Mouse (Mus musculus) midbrain, embryonic 15.5 days (tissue): ENCODE data around the gene Gm8212. TPM values are rescaled to one million over a fixed set of nuclear protein-coding genes. Genes with fewer than 3 reads are reported as not detected.
"Not testable (repeated sequence)": the region's sequence is repeated elsewhere in the genome, so short reads cannot be mapped to it uniquely, and the experiment has no call there.

Experiments
- ATAC-seq: fragments of 200-750 bp; cut with Nextera tagmentation; replicated peaks from 2 replicates; pipeline ENCODE4 v1.8.0; 2017; ENCODE audit warnings: moderate TSS enrichment
- H3K27ac ChIP-seq: fragments of 300-500 bp; sonication (generic); 2 replicates; pipeline ENCODE4 v1.5.1; 2015; ENCODE audit warnings: mild to moderate bottlenecking, inconsistent platforms
- H3K27me3 ChIP-seq: fragments of 300-500 bp; sonication (generic); replicated peaks from 2 replicates; pipeline ENCODE4 v1.6.1; 2015; ENCODE audit warnings: inconsistent platforms
- H3K36me3 ChIP-seq: fragments of 300-500 bp; sonication (generic); replicated peaks from 2 replicates; pipeline ENCODE4 v1.6.1; 2015; ENCODE audit warnings: inconsistent platforms
- H3K4me1 ChIP-seq: fragments of 300-500 bp; sonication (generic); 2 replicates; pipeline ENCODE4 v1.6.1; 2015; ENCODE audit warnings: inconsistent platforms
- H3K4me2 ChIP-seq: fragments of 300-500 bp; sonication (generic); 2 replicates; pipeline ENCODE4 v1.6.1; 2015; ENCODE audit warnings: inconsistent platforms, mild to moderate bottlenecking, moderate library complexity
- H3K4me3 ChIP-seq: fragments of 300-500 bp; sonication (generic); 2 replicates; pipeline ENCODE4 v1.5.1; 2015; ENCODE audit warnings: mild to moderate bottlenecking, inconsistent platforms
- H3K9ac ChIP-seq: fragments of 300-500 bp; sonication (generic); 2 replicates; pipeline ENCODE4 v1.6.1; 2015; ENCODE audit warnings: mild to moderate bottlenecking, inconsistent platforms
- H3K9me3 ChIP-seq: fragments of 300-500 bp; sonication (generic); 2 replicates; pipeline ENCODE4 v1.6.1; 2016; ENCODE audit warnings: inconsistent platforms
- WGBS: fragments of 180-500 bp; shearing (Covaris S2); methylation state at CpG from one replicate; pipeline ENCODE4 v1.1.7; 2015; ENCODE audit warnings: mixed read lengths; 5-methylcytosine and 5-hydroxymethylcytosine counted together
- polyA plus RNA-seq: library from polyadenylated mRNA; unstranded; fragments of >200 nt; fragmentation: Nextera tagmentation; extraction: Ambion mirVana; gene quantifications from 2 replicates; pipeline ENCODE4 v1.2.1, GENCODE M21; 2015

Gm8212 gene
- 0.12 TPM in 1 of 2 replicates, not detected in the other for polyA plus RNA-seq

DNA sequence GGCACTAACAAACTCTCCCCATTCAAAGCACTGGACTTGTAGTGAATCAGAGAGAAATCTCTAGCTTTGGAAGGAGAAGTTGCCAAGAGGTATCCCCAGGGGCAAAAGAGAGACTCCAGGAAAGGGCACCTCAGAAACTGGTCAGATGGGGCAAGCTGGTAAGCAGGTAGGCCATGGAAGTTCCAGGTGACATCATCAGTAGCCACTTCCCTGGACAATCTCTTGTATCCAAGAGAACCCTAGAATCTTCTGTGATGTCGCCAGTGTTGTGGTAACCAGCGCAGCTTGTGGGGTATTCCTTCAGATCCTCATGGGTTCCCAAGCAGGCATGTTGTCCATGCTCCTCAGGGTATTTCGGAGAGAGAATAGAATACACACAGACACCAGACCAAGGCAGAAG lies at the start of gene Gm8212:
Gene Gm8212, plus strand, starts transcription at position 301 of the 400 bp plus-strand sequence.
- not testable (repeated sequence) for H3K27ac ChIP-seq, H3K36me3 ChIP-seq, H3K9ac ChIP-seq, H3K4me1 ChIP-seq, H3K4me2 ChIP-seq, H3K4me3 ChIP-seq, ATAC-seq, H3K27me3 ChIP-seq, H3K9me3 ChIP-seq
- WGBS, result 86% methylated on average over 3 of the region's 3 CpGs

- not testable (repeated sequence) for H3K9ac ChIP-seq, H3K4me3 ChIP-seq, H3K4me1 ChIP-seq, H3K9me3 ChIP-seq, H3K36me3 ChIP-seq, H3K4me2 ChIP-seq, H3K27ac ChIP-seq, ATAC-seq, H3K27me3 ChIP-seq
- 89% methylated on average over 3 of the region's 3 CpGs for WGBS
Measured at GRCm38 (mm10) chr14:44213154-44213553, 15.7 kb downstream of the Gm8212 start, which contains the start of gene 4930503E14Rik. TSS of gene 4930503E14Rik (minus strand) at chr14:44213254.

DNA sequence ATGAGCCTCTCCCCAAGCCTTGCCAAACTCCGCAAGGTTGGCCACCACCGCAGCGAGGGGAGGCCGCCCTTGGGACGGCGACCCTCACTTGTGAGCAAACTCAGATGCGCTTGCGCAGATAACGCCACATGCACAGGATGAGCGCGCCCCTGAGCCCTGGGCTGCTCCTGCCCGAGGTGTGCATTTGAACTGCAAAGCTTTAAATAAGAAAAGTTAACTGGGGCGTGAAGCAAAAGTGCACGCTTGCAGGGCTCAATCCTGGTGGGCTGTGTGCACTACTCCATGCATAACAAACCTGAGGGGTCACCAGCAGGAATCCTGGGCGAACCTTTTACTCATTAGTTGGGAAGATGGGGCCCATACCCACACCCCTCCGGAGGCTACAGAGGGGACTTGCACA lies 50.6 kb downstream of the Gm8212 start:
- Histone ChIP-seq H3K36me3 (no peaks in the 10 kb centered on the region), H3K4me2 (no peak overlapping the region), H3K4me1 (no peaks in the 10 kb centered on the region), H3K9ac (no peak overlapping the region), H3K4me3 (no peak overlapping the region), H3K9me3 (no peaks in the 10 kb centered on the region), H3K27ac (no peak overlapping the region), H3K27me3 (no peaks in the 10 kb centered on the region)
- ATAC-seq, result no peak
- 93% methylated on average over 16 of the region's 16 CpGs for WGBS

Other genes with a start within 250 kb of the Gm8212 start
- gene Ang5, start 240.6 kb upstream of the Gm8212 start, polyA plus RNA-seq, result not detected in 2 replicates
- not detected in 2 replicates for gene Ang6, start 195.4 kb upstream of the Gm8212 start, polyA plus RNA-seq
- not detected in 2 replicates for gene Ear2, start 95.0 kb upstream of the Gm8212 start, polyA plus RNA-seq
- gene Gm3327, start 73.8 kb upstream of the Gm8212 start, polyA plus RNA-seq, result not detected in 2 replicates
- not detected in 2 replicates for gene 4930503E14Rik, start 15.6 kb downstream of the Gm8212 start, polyA plus RNA-seq
- gene Gm8220, start 87.9 kb downstream of the Gm8212 start, polyA plus RNA-seq, result not detected in 2 replicates
- not detected in 2 replicates for gene Gm5930, start 140.9 kb downstream of the Gm8212 start, polyA plus RNA-seq
- not detected in 2 replicates for gene Gm8229, start 167.7 kb downstream of the Gm8212 start, polyA plus RNA-seq
- gene Gm3371, start 213.0 kb downstream of the Gm8212 start, polyA plus RNA-seq, result not detected in 2 replicates
- gene Gm8232, start 236.0 kb downstream of the Gm8212 start, polyA plus RNA-seq, result not detected in 2 replicates